Mouse (Mus musculus): Measurements from ENCODE around the gene Chd1l.

Chd1l gene

GRCm38 (mm10) chr3:97617091-97617825 lies 7.3 kb upstream of the Chd1l start:
- no peak for DNase-seq (ENCODE audit: low spot score)

GRCm38 (mm10) chr3:97615933-97616332 lies 5.9 kb upstream of the Chd1l start:
- DNase-seq (ENCODE audit: low spot score) = no peak

- DNase-seq (ENCODE audit: low spot score) = no peak
Measured at GRCm38 (mm10) chr3:97615154-97615553, 5.2 kb upstream of the Chd1l start.

GRCm38 (mm10) chr3:97611021-97611420 lies 1.0 kb upstream of the Chd1l start:
- DNase-seq (ENCODE audit: low spot score) = no peak

GRCm38 (mm10) chr3:97609201-97609844 lies 680 bp downstream of the Chd1l start:
- no peak for DNase-seq (ENCODE audit: low spot score)

- no peak for DNase-seq (ENCODE audit: low spot score)
Measured at GRCm38 (mm10) chr3:97600050-97600832, 9.8 kb downstream of the Chd1l start.

GRCm38 (mm10) chr3:97596796-97597195 lies 13.2 kb downstream of the Chd1l start:
- no peak for DNase-seq (ENCODE audit: low spot score)

- no peak for DNase-seq (ENCODE audit: low spot score)
Measured at GRCm38 (mm10) chr3:97595066-97595465, 14.9 kb downstream of the Chd1l start.

GRCm38 (mm10) chr3:97594140-97594539 lies 15.9 kb downstream of the Chd1l start:
- no peak for DNase-seq (ENCODE audit: low spot score)

GRCm38 (mm10) chr3:97593089-97593488 lies 16.9 kb downstream of the Chd1l start:
- DNase-seq (ENCODE audit: low spot score) = no peak

- no peak for DNase-seq (ENCODE audit: low spot score)
Measured at GRCm38 (mm10) chr3:97590699-97591098, 19.3 kb downstream of the Chd1l start.

- no peak for DNase-seq (ENCODE audit: low spot score)
Measured at GRCm38 (mm10) chr3:97587656-97588055, 22.3 kb downstream of the Chd1l start.

- peak; percentile 87 for DNase-seq (ENCODE audit: low spot score)
Measured at GRCm38 (mm10) chr3:97585383-97586160, 24.4 kb downstream of the Chd1l start.

GRCm38 (mm10) chr3:97573807-97574206 lies 36.2 kb downstream of the Chd1l start:
- no peak for DNase-seq (ENCODE audit: low spot score)

GRCm38 (mm10) chr3:97564588-97564987 lies 45.4 kb downstream of the Chd1l start:
- DNase-seq (ENCODE audit: low spot score) = no peak

GRCm38 (mm10) chr3:97558554-97558953 lies 51.4 kb downstream of the Chd1l start:
- no peak for DNase-seq (ENCODE audit: low spot score)

GRCm38 (mm10) chr3:97546205-97546604 lies 63.8 kb downstream of the Chd1l start:
- DNase-seq (ENCODE audit: low spot score) = peak; percentile 16

GRCm38 (mm10) chr3:97540171-97540570 lies 69.8 kb downstream of the Chd1l start:
- no peak for DNase-seq (ENCODE audit: low spot score)

- no peak for DNase-seq (ENCODE audit: low spot score)
Measured at GRCm38 (mm10) chr3:97538634-97539033, 71.4 kb downstream of the Chd1l start.

GRCm38 (mm10) chr3:97537006-97537405 lies 73.0 kb downstream of the Chd1l start:
- no peak for DNase-seq (ENCODE audit: low spot score)

- no peak for DNase-seq (ENCODE audit: low spot score)
Measured at GRCm38 (mm10) chr3:97535660-97536059, 74.3 kb downstream of the Chd1l start.

- DNase-seq (ENCODE audit: low spot score) = no peak
Measured at GRCm38 (mm10) chr3:97525458-97525857, 84.5 kb downstream of the Chd1l start.
